Mouse (Mus musculus): ENCODE measurements around the gene Adcy9. TPM values are rescaled to one million over a fixed set of nuclear protein-coding genes. Genes with fewer than 3 reads are reported as not detected.

Adcy9 gene
- polyA plus RNA-seq, 1 experiment from 2014 or later = 1.4 TPM

- ATAC-seq (ENCODE audit: insufficient number of reproducible peaks, insufficient read depth, low FRiP score, low read depth) = no peak
Measured at GRCm38 (mm10) chr16:4272254-4272653, 148.0 kb downstream of the Adcy9 start.

GRCm38 (mm10) chr16:4270911-4271310 lies 149.4 kb downstream of the Adcy9 start:
- H3K4me1 ChIP-seq (ENCODE audit: control insufficient read depth, insufficient read depth, low read length) = peaks cover 10% of the 10 kb centered on the region; the same call in 1 of the 2 replicates
- no peak overlapping the region for H3K4me3 ChIP-seq (ENCODE audit: low read depth, low read length)
- ATAC-seq (ENCODE audit: insufficient number of reproducible peaks, insufficient read depth, low FRiP score, low read depth) = peak; percentile 65
- peak overlapping the region; percentile 49 for H3K27ac ChIP-seq (ENCODE audit: low read length)
- H3K9ac ChIP-seq (replicated peaks; ENCODE audit: low read depth, low read length) = no peak overlapping the region
- no peak overlapping the region for H3K4me2 ChIP-seq (replicated peaks; ENCODE audit: low read depth, low read length)
- H3K27me3 ChIP-seq (ENCODE audit: control insufficient read depth, insufficient read depth, low read length) = no peaks in the 10 kb centered on the region
- H3K36me3 ChIP-seq (ENCODE audit: control insufficient read depth, insufficient read depth, low read length) = no peaks in the 10 kb centered on the region
- H3K9me3 ChIP-seq (ENCODE audit: control insufficient read depth, low read depth, low read length) = no peaks in the 10 kb centered on the region
- WGBS = 11% methylated on average over 1 of the region's 1 CpGs

More at GRCm38 (mm10) chr16:4272254-4272653, 148.0 kb downstream of the Adcy9 start:
- Histone ChIP-seq H3K9ac (replicated peaks; ENCODE audit: low read depth, low read length) (no peak overlapping the region), H3K4me3 (ENCODE audit: low read depth, low read length) (no peak overlapping the region), H3K4me2 (replicated peaks; ENCODE audit: low read depth, low read length) (no peak overlapping the region), H3K27ac (ENCODE audit: low read length) (no peak overlapping the region), H3K27me3 (ENCODE audit: control insufficient read depth, insufficient read depth, low read length) (no peaks in the 10 kb centered on the region), H3K9me3 (ENCODE audit: control insufficient read depth, low read depth, low read length) (no peaks in the 10 kb centered on the region), H3K4me1 (ENCODE audit: control insufficient read depth, insufficient read depth, low read length) (peaks cover 10% of the 10 kb centered on the region; the same call in 1 of the 2 replicates), H3K36me3 (ENCODE audit: control insufficient read depth, insufficient read depth, low read length) (no peaks in the 10 kb centered on the region)
- 71% methylated on average over 3 of the region's 3 CpGs for WGBS

GRCm38 (mm10) chr16:4267857-4268666 lies 152.2 kb downstream of the Adcy9 start:
- Histone ChIP-seq H3K27ac (ENCODE audit: low read length) (no peak overlapping the region), H3K4me3 (ENCODE audit: low read depth, low read length) (peak overlapping the region; percentile 36), H3K4me2 (replicated peaks; ENCODE audit: low read depth, low read length) (peak overlapping the region; percentile 66), H3K4me1 (ENCODE audit: control insufficient read depth, insufficient read depth, low read length) (peaks cover under 1% of the 10 kb centered on the region; the same call in 1 of the 2 replicates), H3K27me3 (ENCODE audit: control insufficient read depth, insufficient read depth, low read length) (no peaks in the 10 kb centered on the region), H3K36me3 (ENCODE audit: control insufficient read depth, insufficient read depth, low read length) (no peaks in the 10 kb centered on the region), H3K9me3 (ENCODE audit: control insufficient read depth, low read depth, low read length) (no peaks in the 10 kb centered on the region), H3K9ac (replicated peaks; ENCODE audit: low read depth, low read length) (peak overlapping the region; percentile 52; the same call in 1 of the 2 replicates)
- ATAC-seq (ENCODE audit: insufficient number of reproducible peaks, insufficient read depth, low FRiP score, low read depth) = peak; percentile 75
- 9% methylated on average over 40 of the region's 40 CpGs for WGBS

- no peak overlapping the region for H3K27ac ChIP-seq (ENCODE audit: low read length)
- H3K36me3 ChIP-seq (ENCODE audit: control insufficient read depth, insufficient read depth, low read length) = no peaks in the 10 kb centered on the region
- H3K4me2 ChIP-seq (replicated peaks; ENCODE audit: low read depth, low read length) = peak overlapping the region; percentile 66
- H3K9ac ChIP-seq (replicated peaks; ENCODE audit: low read depth, low read length) = no peak overlapping the region
- peak; percentile 2; the same call in 1 of the 2 replicates for ATAC-seq (ENCODE audit: insufficient number of reproducible peaks, insufficient read depth, low FRiP score, low read depth)
- no peak overlapping the region for H3K4me3 ChIP-seq (ENCODE audit: low read depth, low read length)
- H3K9me3 ChIP-seq (ENCODE audit: control insufficient read depth, low read depth, low read length) = no peaks in the 10 kb centered on the region
- 57% methylated on average over 9 of the region's 9 CpGs for WGBS
- no peaks in the 10 kb centered on the region for H3K27me3 ChIP-seq (ENCODE audit: control insufficient read depth, insufficient read depth, low read length)
- H3K4me1 ChIP-seq (ENCODE audit: control insufficient read depth, insufficient read depth, low read length) = no peaks in the 10 kb centered on the region; the same call in 1 of the 2 replicates
Measured at GRCm38 (mm10) chr16:4267453-4267852, 152.8 kb downstream of the Adcy9 start.

GRCm38 (mm10) chr16:4265351-4265750 lies 154.9 kb downstream of the Adcy9 start:
- H3K4me2 ChIP-seq (replicated peaks; ENCODE audit: low read depth, low read length) = no peak overlapping the region
- no peak overlapping the region for H3K4me3 ChIP-seq (ENCODE audit: low read depth, low read length)
- no peaks in the 10 kb centered on the region for H3K9me3 ChIP-seq (ENCODE audit: control insufficient read depth, low read depth, low read length)
- H3K27me3 ChIP-seq (ENCODE audit: control insufficient read depth, insufficient read depth, low read length) = no peaks in the 10 kb centered on the region
- no peaks in the 10 kb centered on the region; the same call in 1 of the 2 replicates for H3K4me1 ChIP-seq (ENCODE audit: control insufficient read depth, insufficient read depth, low read length)
- no peak overlapping the region for H3K27ac ChIP-seq (ENCODE audit: low read length)
- WGBS = 59% methylated on average over 5 of the region's 5 CpGs
- no peak for ATAC-seq (ENCODE audit: insufficient number of reproducible peaks, insufficient read depth, low FRiP score, low read depth)
- H3K36me3 ChIP-seq (ENCODE audit: control insufficient read depth, insufficient read depth, low read length) = no peaks in the 10 kb centered on the region
- no peak overlapping the region for H3K9ac ChIP-seq (replicated peaks; ENCODE audit: low read depth, low read length)

- Histone ChIP-seq H3K27me3 (ENCODE audit: control insufficient read depth, insufficient read depth, low read length) (no peaks in the 10 kb centered on the region), H3K9ac (replicated peaks; ENCODE audit: low read depth, low read length) (no peak overlapping the region), H3K4me3 (ENCODE audit: low read depth, low read length) (no peak overlapping the region), H3K27ac (ENCODE audit: low read length) (no peak overlapping the region), H3K4me1 (ENCODE audit: control insufficient read depth, insufficient read depth, low read length) (no peaks in the 10 kb centered on the region; the same call in 1 of the 2 replicates), H3K4me2 (replicated peaks; ENCODE audit: low read depth, low read length) (no peak overlapping the region), H3K9me3 (ENCODE audit: control insufficient read depth, low read depth, low read length) (no peaks in the 10 kb centered on the region), H3K36me3 (ENCODE audit: control insufficient read depth, insufficient read depth, low read length) (no peaks in the 10 kb centered on the region)
- ATAC-seq (ENCODE audit: insufficient number of reproducible peaks, insufficient read depth, low FRiP score, low read depth) = no peak
- WGBS = 83% methylated on average over 3 of the region's 3 CpGs
Measured at GRCm38 (mm10) chr16:4263486-4263885, 156.8 kb downstream of the Adcy9 start.

- no peaks in the 10 kb centered on the region for H3K9me3 ChIP-seq (ENCODE audit: control insufficient read depth, low read depth, low read length)
- no peaks in the 10 kb centered on the region for H3K4me1 ChIP-seq (ENCODE audit: control insufficient read depth, insufficient read depth, low read length)
- no peak overlapping the region for H3K4me3 ChIP-seq (ENCODE audit: low read depth, low read length)
- H3K9ac ChIP-seq (replicated peaks; ENCODE audit: low read depth, low read length) = no peak overlapping the region
- H3K36me3 ChIP-seq (ENCODE audit: control insufficient read depth, insufficient read depth, low read length) = no peaks in the 10 kb centered on the region
- no peak for ATAC-seq (ENCODE audit: insufficient number of reproducible peaks, insufficient read depth, low FRiP score, low read depth)
- no peak overlapping the region for H3K27ac ChIP-seq (ENCODE audit: low read length)
- H3K27me3 ChIP-seq (ENCODE audit: control insufficient read depth, insufficient read depth, low read length) = no peaks in the 10 kb centered on the region
- 74% methylated on average over 2 of the region's 2 CpGs for WGBS
- H3K4me2 ChIP-seq (replicated peaks; ENCODE audit: low read depth, low read length) = no peak overlapping the region
Measured at GRCm38 (mm10) chr16:4257546-4257945, 162.8 kb downstream of the Adcy9 start.

GRCm38 (mm10) chr16:4248791-4249190 lies 171.5 kb downstream of the Adcy9 start:
- H3K4me1 ChIP-seq (ENCODE audit: control insufficient read depth, insufficient read depth, low read length) = no peaks in the 10 kb centered on the region
- WGBS = 88% methylated on average over 3 of the region's 3 CpGs
- H3K27me3 ChIP-seq (ENCODE audit: control insufficient read depth, insufficient read depth, low read length) = no peaks in the 10 kb centered on the region
- H3K36me3 ChIP-seq (ENCODE audit: control insufficient read depth, insufficient read depth, low read length) = no peaks in the 10 kb centered on the region
- H3K9ac ChIP-seq (replicated peaks; ENCODE audit: low read depth, low read length) = no peak overlapping the region
- peaks cover 10% of the 10 kb centered on the region; the same call in 1 of the 2 replicates for H3K9me3 ChIP-seq (ENCODE audit: control insufficient read depth, low read depth, low read length)
- H3K4me2 ChIP-seq (replicated peaks; ENCODE audit: low read depth, low read length) = no peak overlapping the region
- no peak overlapping the region for H3K4me3 ChIP-seq (ENCODE audit: low read depth, low read length)
- ATAC-seq (ENCODE audit: insufficient number of reproducible peaks, insufficient read depth, low FRiP score, low read depth) = no peak
- no peak overlapping the region for H3K27ac ChIP-seq (ENCODE audit: low read length)

Data from stomach, embryonic 14.5 days (tissue).